Mouse (Mus musculus) heart, embryonic 10.5 days (tissue): ENCODE results near the gene Slc12a8. TPM values are rescaled to one million over a fixed set of nuclear protein-coding genes. Genes with fewer than 3 reads are reported as not detected.

Experiments used
- DNase-seq: peaks from one replicate; pipeline ENCODE4 v3.0.0-alpha.2; 2017; ENCODE audit warnings: low spot score
- H3K27ac ChIP-seq: fragments of 300-500 bp; sonication (generic); 2 replicates; pipeline ENCODE4 v1.5.1; 2016; ENCODE audit warnings: mild to moderate bottlenecking
- H3K27me3 ChIP-seq: fragments of 300-500 bp; sonication (generic); 2 replicates; pipeline ENCODE4 v1.6.1; 2016; ENCODE audit warnings: mild to moderate bottlenecking; ENCODE audit not compliant: poor library complexity, insufficient read depth, severe bottlenecking
- H3K36me3 ChIP-seq: fragments of 300-500 bp; sonication (generic); 2 replicates; pipeline ENCODE4 v1.6.1; 2016; ENCODE audit warnings: mild to moderate bottlenecking, moderate library complexity
- H3K4me1 ChIP-seq: fragments of 300-500 bp; sonication (generic); 2 replicates; pipeline ENCODE4 v1.6.1; 2016; ENCODE audit warnings: mild to moderate bottlenecking
- H3K4me3 ChIP-seq: fragments of 300-500 bp; sonication (generic); 2 replicates; pipeline ENCODE4 v1.5.1; 2016; ENCODE audit warnings: mild to moderate bottlenecking, moderate library complexity
- H3K9me3 ChIP-seq: fragments of 300-500 bp; sonication (generic); 2 replicates; pipeline ENCODE4 v1.6.1; 2016; ENCODE audit warnings: mild to moderate bottlenecking, moderate library complexity
- WGBS: fragments of 180-500 bp; shearing (Covaris S2); methylation state at CpG from one replicate; pipeline ENCODE4 v1.1.7; 2016; 5-methylcytosine and 5-hydroxymethylcytosine counted together
- polyA plus RNA-seq: library from polyadenylated mRNA; unstranded; fragments of >200 nt; fragmentation: Nextera tagmentation; extraction: Ambion mirVana; gene quantifications from 2 replicates; pipeline ENCODE4 v1.2.1, GENCODE M21; 2016

Slc12a8 gene
- polyA plus RNA-seq, 1 experiment from 2014 or later, result 0.99 TPM

GRCm38 (mm10) chr16:33592286-33592685, 75.2 kb downstream of the Slc12a8 start:
- Histone ChIP-seq H3K36me3 (no peaks in the 10 kb centered on the region), H3K27ac (peak overlapping the region; percentile 67), H3K4me3 (no peak overlapping the region), H3K9me3 (no peaks in the 10 kb centered on the region), H3K27me3 (no peaks in the 10 kb centered on the region), H3K4me1 (peaks cover 51% of the 10 kb centered on the region)
- no peak for DNase-seq
- WGBS, result 85% methylated on average over 5 of the region's 5 CpGs

- Histone ChIP-seq H3K27ac (no peak overlapping the region; the same call in 1 of the 2 replicates), H3K9me3 (no peaks in the 10 kb centered on the region), H3K36me3 (no peaks in the 10 kb centered on the region), H3K4me1 (peaks cover 50% of the 10 kb centered on the region), H3K4me3 (no peak overlapping the region), H3K27me3 (no peaks in the 10 kb centered on the region)
- DNase-seq, result no peak
- 77% methylated on average over 7 of the region's 7 CpGs for WGBS
Observed at GRCm38 (mm10) chr16:33593467-33593866, 76.3 kb downstream of the Slc12a8 start.

- Histone ChIP-seq H3K27ac (peak overlapping the region; percentile 75), H3K9me3 (no peaks in the 10 kb centered on the region), H3K4me1 (peaks cover 46% of the 10 kb centered on the region), H3K27me3 (no peaks in the 10 kb centered on the region), H3K36me3 (no peaks in the 10 kb centered on the region), H3K4me3 (no peak overlapping the region; the same call in 1 of the 2 replicates)
- 33% methylated on average over 7 of the region's 7 CpGs for WGBS
- DNase-seq, result peak; percentile 84
Observed at GRCm38 (mm10) chr16:33594037-33594771, 77.1 kb downstream of the Slc12a8 start.

- Histone ChIP-seq H3K4me3 (no peak overlapping the region), H3K27me3 (no peaks in the 10 kb centered on the region), H3K4me1 (peaks cover 43% of the 10 kb centered on the region), H3K36me3 (no peaks in the 10 kb centered on the region), H3K9me3 (no peaks in the 10 kb centered on the region), H3K27ac (0 out of 2 replicates have a peak overlapping the region, but pooled peaks have one; percentile 75)
- no peak for DNase-seq
- WGBS, result 69% methylated on average over 6 of the region's 6 CpGs
Observed at GRCm38 (mm10) chr16:33595235-33595769, 78.2 kb downstream of the Slc12a8 start.

GRCm38 (mm10) chr16:33596213-33596612, 79.1 kb downstream of the Slc12a8 start:
- H3K27ac ChIP-seq, result 0 out of 2 replicates have a peak overlapping the region, but pooled peaks have one; percentile 10
- no peaks in the 10 kb centered on the region for H3K9me3 ChIP-seq
- 84% methylated on average over 4 of the region's 4 CpGs for WGBS
- peaks cover 43% of the 10 kb centered on the region for H3K4me1 ChIP-seq
- H3K36me3 ChIP-seq, result no peaks in the 10 kb centered on the region
- DNase-seq, result no peak
- no peaks in the 10 kb centered on the region for H3K27me3 ChIP-seq
- no peak overlapping the region for H3K4me3 ChIP-seq

GRCm38 (mm10) chr16:33600216-33600615, 83.1 kb downstream of the Slc12a8 start:
- H3K27me3 ChIP-seq, result no peaks in the 10 kb centered on the region
- H3K36me3 ChIP-seq, result no peaks in the 10 kb centered on the region
- DNase-seq, result no peak
- no peaks in the 10 kb centered on the region for H3K9me3 ChIP-seq
- H3K4me1 ChIP-seq, result peaks cover 7% of the 10 kb centered on the region
- H3K4me3 ChIP-seq, result no peak overlapping the region
- 26% methylated on average over 5 of the region's 5 CpGs for WGBS
- H3K27ac ChIP-seq, result no peak overlapping the region

- Histone ChIP-seq H3K9me3 (no peaks in the 10 kb centered on the region), H3K36me3 (no peaks in the 10 kb centered on the region), H3K27me3 (no peaks in the 10 kb centered on the region), H3K4me3 (no peak overlapping the region), H3K27ac (no peak overlapping the region), H3K4me1 (peaks cover 13% of the 10 kb centered on the region)
- DNase-seq, result no peak
- 83% methylated on average over 8 of the region's 8 CpGs for WGBS
Observed at GRCm38 (mm10) chr16:33601299-33601698, 84.2 kb downstream of the Slc12a8 start.

- 14% methylated on average over 9 of the region's 9 CpGs for WGBS
- peak; percentile 85 for DNase-seq
- Histone ChIP-seq H3K4me1 (peaks cover 27% of the 10 kb centered on the region), H3K27ac (peak overlapping the region; percentile 62), H3K36me3 (no peaks in the 10 kb centered on the region), H3K9me3 (no peaks in the 10 kb centered on the region), H3K27me3 (no peaks in the 10 kb centered on the region), H3K4me3 (0 out of 2 replicates have a peak overlapping the region, but pooled peaks have one; percentile 12)
Observed at GRCm38 (mm10) chr16:33605647-33606596, 88.8 kb downstream of the Slc12a8 start.

GRCm38 (mm10) chr16:33606691-33607532, 89.8 kb downstream of the Slc12a8 start:
- peaks cover 27% of the 10 kb centered on the region for H3K4me1 ChIP-seq
- peak overlapping the region; percentile 62 for H3K27ac ChIP-seq
- H3K4me3 ChIP-seq, result no peak overlapping the region

GRCm38 (mm10) chr16:33609554-33609953, 92.4 kb downstream of the Slc12a8 start:
- H3K36me3 ChIP-seq, result no peaks in the 10 kb centered on the region
- H3K4me1 ChIP-seq, result peaks cover 27% of the 10 kb centered on the region
- DNase-seq, result peak; percentile 60
- H3K27me3 ChIP-seq, result peaks cover 5% of the 10 kb centered on the region; the same call in 1 of the 2 replicates
- 70% methylated on average over 2 of the region's 2 CpGs for WGBS
- H3K9me3 ChIP-seq, result no peaks in the 10 kb centered on the region
- no peak overlapping the region for H3K27ac ChIP-seq
- no peak overlapping the region for H3K4me3 ChIP-seq

More at GRCm38 (mm10) chr16:33606691-33607532, 89.8 kb downstream of the Slc12a8 start:
- 38% methylated on average over 8 of the region's 8 CpGs for WGBS
- no peaks in the 10 kb centered on the region for H3K36me3 ChIP-seq
- no peak for DNase-seq
- no peaks in the 10 kb centered on the region for H3K9me3 ChIP-seq
- H3K27me3 ChIP-seq, result peaks cover 5% of the 10 kb centered on the region; the same call in 1 of the 2 replicates

- H3K36me3 ChIP-seq, result no peaks in the 10 kb centered on the region
- no peak overlapping the region for H3K27ac ChIP-seq
- 80% methylated on average over 7 of the region's 7 CpGs for WGBS
- H3K4me1 ChIP-seq, result peaks cover 23% of the 10 kb centered on the region
- no peak overlapping the region for H3K4me3 ChIP-seq
- peak; percentile 52 for DNase-seq
- no peaks in the 10 kb centered on the region for H3K9me3 ChIP-seq
- peaks cover 5% of the 10 kb centered on the region; the same call in 1 of the 2 replicates for H3K27me3 ChIP-seq
Observed at GRCm38 (mm10) chr16:33610466-33610865, 93.3 kb downstream of the Slc12a8 start.

- Histone ChIP-seq H3K9me3 (no peaks in the 10 kb centered on the region), H3K27ac (no peak overlapping the region), H3K4me3 (no peak overlapping the region), H3K4me1 (peaks cover 14% of the 10 kb centered on the region), H3K27me3 (peaks cover 5% of the 10 kb centered on the region; the same call in 1 of the 2 replicates), H3K36me3 (no peaks in the 10 kb centered on the region)
- peak; percentile 74 for DNase-seq
- 76% methylated on average over 8 of the region's 8 CpGs for WGBS
Observed at GRCm38 (mm10) chr16:33611291-33611690, 94.2 kb downstream of the Slc12a8 start.
